Mouse (Mus musculus): Measurements from ENCODE around the gene Tex44. TPM values are rescaled to one million over a fixed set of nuclear protein-coding genes. Genes with fewer than 3 reads are reported as not detected.

The Tex44 gene
- not detected in 2 replicates for polyA plus RNA-seq (2015; fragmentation: Nextera tagmentation; extraction: Ambion mirVana)

DNA sequence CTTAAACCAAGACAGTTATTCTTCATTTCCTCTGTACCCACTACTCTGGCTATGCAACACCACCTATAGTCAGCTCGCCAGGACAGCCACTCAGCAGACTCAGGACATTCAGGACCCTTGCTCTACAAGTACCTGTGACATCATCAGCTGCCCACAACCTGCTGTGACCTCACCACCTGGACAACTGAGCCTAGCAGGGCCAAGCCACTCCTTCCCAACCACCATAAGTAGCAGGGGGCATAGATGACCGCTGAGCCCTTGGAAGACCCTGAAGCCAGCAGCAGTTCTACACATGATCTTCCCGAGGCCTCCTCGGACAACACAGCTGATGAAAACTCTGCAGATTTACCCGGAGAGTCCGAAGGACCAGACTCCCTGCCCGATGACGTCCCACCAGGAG lies at the start of gene Tex44, which contains the start of gene Nmur1:
TSS of gene Tex44 (plus strand) at position 202 of the 400 bp plus-strand sequence.
TSS of gene Nmur1 (minus strand) at position 101 of the 400 bp plus-strand sequence.
- WGBS = 93% methylated on average over 8 of the region's 8 CpGs
- no peak within 1 kb of the TSS for H3K4me3 ChIP-seq
- no peak for ATAC-seq (ENCODE audit: low FRiP score, low read depth)
- H3K4me1 ChIP-seq (replicated peaks) = peaks cover 5% of the 10 kb centered on the region; the same call in 1 of the 2 replicates
- no peaks in the 10 kb centered on the region for H3K36me3 ChIP-seq
- H3K4me2 ChIP-seq = no peak within 1 kb of the TSS
- H3K9ac ChIP-seq = no peak within 1 kb of the TSS
- no peaks in the 10 kb centered on the region for H3K9me3 ChIP-seq
- H3K27me3 ChIP-seq = no peaks in the 10 kb centered on the region
- peak within 1 kb of the TSS; percentile 35; the same call in 1 of the 2 replicates for H3K27ac ChIP-seq (replicated peaks)

GRCm38 (mm10) chr1:86376354-86376753 lies 49.8 kb upstream of the Tex44 start:
- no peaks in the 10 kb centered on the region for H3K4me1 ChIP-seq (replicated peaks)
- WGBS = 70% methylated on average over 5 of the region's 5 CpGs
- no peaks in the 10 kb centered on the region for H3K9me3 ChIP-seq
- no peaks in the 10 kb centered on the region for H3K27me3 ChIP-seq
- H3K36me3 ChIP-seq = no peaks in the 10 kb centered on the region
- H3K4me2 ChIP-seq = no peak overlapping the region
- ATAC-seq (ENCODE audit: low FRiP score, low read depth) = no peak
- no peak overlapping the region for H3K9ac ChIP-seq
- H3K27ac ChIP-seq (replicated peaks) = no peak overlapping the region
- H3K4me3 ChIP-seq = no peak overlapping the region

- H3K27ac ChIP-seq (replicated peaks) = no peak overlapping the region
- no peaks in the 10 kb centered on the region for H3K27me3 ChIP-seq
- H3K9ac ChIP-seq = no peak overlapping the region
- H3K4me2 ChIP-seq = no peak overlapping the region
- H3K9me3 ChIP-seq = no peaks in the 10 kb centered on the region
- ATAC-seq (ENCODE audit: low FRiP score, low read depth) = no peak
- no peak overlapping the region for H3K4me3 ChIP-seq
- H3K36me3 ChIP-seq = no peaks in the 10 kb centered on the region
- WGBS = 67% methylated on average over 6 of the region's 6 CpGs
- no peaks in the 10 kb centered on the region for H3K4me1 ChIP-seq (replicated peaks)
Measured at GRCm38 (mm10) chr1:86378662-86379061, 47.5 kb upstream of the Tex44 start.

DNA sequence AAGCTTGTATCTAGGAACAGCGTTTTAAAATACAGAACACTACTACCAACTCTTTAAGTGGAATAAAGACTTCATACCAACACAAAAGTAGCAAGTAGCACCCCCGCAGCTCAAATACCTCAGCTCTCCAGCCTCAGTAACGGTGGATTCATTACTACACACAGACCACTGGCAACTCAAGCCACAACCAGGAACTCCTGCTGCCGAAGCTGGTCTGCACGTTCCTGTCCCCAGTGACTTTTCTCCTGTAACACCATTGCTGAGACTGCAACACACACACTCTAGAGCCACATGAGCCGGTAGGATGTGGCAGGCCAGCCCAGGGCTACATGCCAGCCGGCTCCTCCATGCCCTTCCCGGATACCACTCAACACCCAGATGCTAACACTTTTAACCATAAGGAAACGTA lies 47.0 kb upstream of the Tex44 start:
- 77% methylated on average over 9 of the region's 9 CpGs for WGBS

GRCm38 (mm10) chr1:86381027-86381426 lies 45.1 kb upstream of the Tex44 start:
- Histone ChIP-seq H3K27me3 (no peaks in the 10 kb centered on the region), H3K9ac (no peak overlapping the region), H3K36me3 (no peaks in the 10 kb centered on the region), H3K27ac (replicated peaks) (no peak overlapping the region), H3K4me1 (replicated peaks) (no peaks in the 10 kb centered on the region), H3K9me3 (no peaks in the 10 kb centered on the region), H3K4me2 (no peak overlapping the region), H3K4me3 (no peak overlapping the region)
- no peak for ATAC-seq (ENCODE audit: low FRiP score, low read depth)
- 33% methylated on average over 13 of the region's 13 CpGs for WGBS

More for the DNA sequence above, 47.0 kb upstream of the Tex44 start:
- H3K9me3 ChIP-seq = no peaks in the 10 kb centered on the region
- no peak overlapping the region for H3K4me2 ChIP-seq
- H3K4me3 ChIP-seq = no peak overlapping the region
- H3K27me3 ChIP-seq = no peaks in the 10 kb centered on the region
- no peak overlapping the region for H3K27ac ChIP-seq (replicated peaks)
- H3K4me1 ChIP-seq (replicated peaks) = no peaks in the 10 kb centered on the region
- H3K9ac ChIP-seq = no peak overlapping the region
- no peaks in the 10 kb centered on the region for H3K36me3 ChIP-seq
- ATAC-seq (ENCODE audit: low FRiP score, low read depth) = no peak

GRCm38 (mm10) chr1:86389230-86389629 lies 36.9 kb upstream of the Tex44 start:
- Histone ChIP-seq H3K4me1 (replicated peaks) (no peaks in the 10 kb centered on the region), H3K4me3 (no peak overlapping the region), H3K36me3 (no peaks in the 10 kb centered on the region), H3K9me3 (no peaks in the 10 kb centered on the region), H3K4me2 (peak overlapping the region; percentile 3; the same call in 1 of the 2 replicates), H3K9ac (no peak overlapping the region), H3K27ac (replicated peaks) (no peak overlapping the region), H3K27me3 (no peaks in the 10 kb centered on the region)
- 3% methylated on average over 11 of the region's 11 CpGs for WGBS
- ATAC-seq (ENCODE audit: low FRiP score, low read depth) = 0 out of 2 replicates have a peak, but pooled peaks have one; percentile 71

- ATAC-seq (ENCODE audit: low FRiP score, low read depth) = no peak
- Histone ChIP-seq H3K4me1 (replicated peaks) (no peaks in the 10 kb centered on the region), H3K9me3 (no peaks in the 10 kb centered on the region), H3K36me3 (no peaks in the 10 kb centered on the region), H3K4me2 (no peak overlapping the region), H3K27me3 (no peaks in the 10 kb centered on the region), H3K4me3 (no peak overlapping the region), H3K27ac (replicated peaks) (no peak overlapping the region), H3K9ac (no peak overlapping the region)
- 77% methylated on average over 2 of the region's 2 CpGs for WGBS
Measured at GRCm38 (mm10) chr1:86391425-86391824, 34.7 kb upstream of the Tex44 start.

GRCm38 (mm10) chr1:86393219-86393618 lies 32.9 kb upstream of the Tex44 start:
- Histone ChIP-seq H3K27ac (replicated peaks) (no peak overlapping the region), H3K27me3 (no peaks in the 10 kb centered on the region), H3K36me3 (no peaks in the 10 kb centered on the region), H3K9me3 (no peaks in the 10 kb centered on the region), H3K4me3 (no peak overlapping the region), H3K4me1 (replicated peaks) (no peaks in the 10 kb centered on the region), H3K4me2 (no peak overlapping the region), H3K9ac (no peak overlapping the region)
- 90% methylated on average over 3 of the region's 3 CpGs for WGBS
- ATAC-seq (ENCODE audit: low FRiP score, low read depth) = no peak

- Histone ChIP-seq H3K9ac (no peak overlapping the region), H3K27ac (replicated peaks) (no peak overlapping the region)
- 87% methylated on average over 3 of the region's 3 CpGs for WGBS
Measured at GRCm38 (mm10) chr1:86394246-86394645, 31.9 kb upstream of the Tex44 start.

GRCm38 (mm10) chr1:86395897-86396296 lies 30.2 kb upstream of the Tex44 start:
- Histone ChIP-seq H3K27ac (replicated peaks) (no peak overlapping the region), H3K4me2 (no peak overlapping the region), H3K4me3 (no peak overlapping the region), H3K27me3 (no peaks in the 10 kb centered on the region), H3K36me3 (no peaks in the 10 kb centered on the region), H3K9ac (no peak overlapping the region), H3K4me1 (replicated peaks) (no peaks in the 10 kb centered on the region), H3K9me3 (no peaks in the 10 kb centered on the region)
- WGBS = 74% methylated on average over 7 of the region's 7 CpGs
- no peak for ATAC-seq (ENCODE audit: low FRiP score, low read depth)

More at GRCm38 (mm10) chr1:86394246-86394645, 31.9 kb upstream of the Tex44 start:
- no peaks in the 10 kb centered on the region for H3K9me3 ChIP-seq
- ATAC-seq (ENCODE audit: low FRiP score, low read depth) = no peak
- H3K4me2 ChIP-seq = no peak overlapping the region
- H3K27me3 ChIP-seq = no peaks in the 10 kb centered on the region
- H3K4me1 ChIP-seq (replicated peaks) = no peaks in the 10 kb centered on the region
- H3K4me3 ChIP-seq = no peak overlapping the region
- H3K36me3 ChIP-seq = no peaks in the 10 kb centered on the region

- Histone ChIP-seq H3K27me3 (no peaks in the 10 kb centered on the region), H3K9me3 (no peaks in the 10 kb centered on the region), H3K4me2 (no peak overlapping the region), H3K27ac (replicated peaks) (no peak overlapping the region), H3K9ac (no peak overlapping the region), H3K4me1 (replicated peaks) (no peaks in the 10 kb centered on the region), H3K4me3 (no peak overlapping the region), H3K36me3 (no peaks in the 10 kb centered on the region)
- 80% methylated on average over 8 of the region's 8 CpGs for WGBS
- no peak for ATAC-seq (ENCODE audit: low FRiP score, low read depth)
Measured at GRCm38 (mm10) chr1:86397621-86398020, 28.5 kb upstream of the Tex44 start.

DNA sequence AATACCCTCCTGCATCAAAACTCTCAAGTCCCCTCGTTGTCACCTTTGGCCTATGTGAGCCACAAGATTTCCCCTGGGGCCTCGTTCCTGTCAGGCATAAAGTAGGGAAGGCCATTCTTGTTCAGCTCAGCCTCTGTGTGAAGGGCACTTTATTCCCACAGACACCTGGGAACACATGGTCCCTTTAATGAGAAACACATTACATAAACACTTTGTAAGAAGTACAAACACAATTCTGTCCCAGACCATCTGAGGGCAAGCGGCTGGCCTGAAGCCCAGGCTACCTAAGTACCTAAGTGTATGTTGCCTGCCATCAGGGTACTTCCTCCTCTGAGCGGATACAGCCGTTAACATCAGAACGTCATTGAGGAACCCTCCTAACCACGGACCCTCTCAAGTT lies 27.9 kb upstream of the Tex44 start:
- no peak overlapping the region for H3K9ac ChIP-seq
- H3K27me3 ChIP-seq = no peaks in the 10 kb centered on the region
- no peaks in the 10 kb centered on the region for H3K9me3 ChIP-seq
- no peak for ATAC-seq (ENCODE audit: low FRiP score, low read depth)
- no peak overlapping the region for H3K4me3 ChIP-seq
- no peak overlapping the region for H3K4me2 ChIP-seq
- no peak overlapping the region for H3K27ac ChIP-seq (replicated peaks)
- WGBS = 73% methylated on average over 7 of the region's 7 CpGs
- H3K4me1 ChIP-seq (replicated peaks) = no peaks in the 10 kb centered on the region
- no peaks in the 10 kb centered on the region for H3K36me3 ChIP-seq

- H3K36me3 ChIP-seq = no peaks in the 10 kb centered on the region
- no peaks in the 10 kb centered on the region for H3K9me3 ChIP-seq
- 81% methylated on average over 3 of the region's 3 CpGs for WGBS
- H3K4me3 ChIP-seq = no peak overlapping the region
- no peaks in the 10 kb centered on the region for H3K4me1 ChIP-seq (replicated peaks)
- no peaks in the 10 kb centered on the region for H3K27me3 ChIP-seq
- H3K9ac ChIP-seq = no peak overlapping the region
- no peak overlapping the region for H3K4me2 ChIP-seq
- H3K27ac ChIP-seq (replicated peaks) = no peak overlapping the region
- ATAC-seq (ENCODE audit: low FRiP score, low read depth) = no peak
Measured at GRCm38 (mm10) chr1:86399322-86399721, 26.8 kb upstream of the Tex44 start.
